Mouse (Mus musculus): ENCODE measurements around the gene Ankrd40. TPM values are rescaled to one million over a fixed set of nuclear protein-coding genes. Genes with fewer than 3 reads are reported as not detected.

Gene Ankrd40
- polyA plus RNA-seq, 1 experiment, result 47.6 TPM

- Histone ChIP-seq H3K4me3 (ENCODE audit: insufficient read depth, low read length) (no peak overlapping the region), H3K27ac (ENCODE audit: insufficient read depth, low read depth, low read length) (peak overlapping the region; percentile 59)
These were observed 43.0 kb downstream of the Ankrd40 start for GRCm38 (mm10) chr11:94370809-94371208.

GRCm38 (mm10) chr11:94374276-94374948 lies 46.6 kb downstream of the Ankrd40 start:
- Histone ChIP-seq H3K4me3 (ENCODE audit: insufficient read depth, low read length) (no peak overlapping the region), H3K4me1 (ENCODE audit: control insufficient read depth, insufficient read depth, low read length) (peaks cover 29% of the 10 kb centered on the region), H3K27ac (ENCODE audit: insufficient read depth, low read depth, low read length) (no peak overlapping the region)
- TF ChIP-seq POLR2A (IDR thresholded peaks at IDR 0.05; ENCODE audit: borderline replicate concordance, low read depth, low read length) (no peak), CTCF (IDR thresholded peaks at IDR 0.05; ENCODE audit: low read depth, low read length) (no peak)

More at GRCm38 (mm10) chr11:94370809-94371208, 43.0 kb downstream of the Ankrd40 start:
- TF ChIP-seq CTCF (IDR thresholded peaks at IDR 0.05; ENCODE audit: low read depth, low read length), result no peak
- no peak for TF ChIP-seq POLR2A (IDR thresholded peaks at IDR 0.05; ENCODE audit: borderline replicate concordance, low read depth, low read length)
- peaks cover 21% of the 10 kb centered on the region for H3K4me1 ChIP-seq (ENCODE audit: control insufficient read depth, insufficient read depth, low read length)

DNA sequence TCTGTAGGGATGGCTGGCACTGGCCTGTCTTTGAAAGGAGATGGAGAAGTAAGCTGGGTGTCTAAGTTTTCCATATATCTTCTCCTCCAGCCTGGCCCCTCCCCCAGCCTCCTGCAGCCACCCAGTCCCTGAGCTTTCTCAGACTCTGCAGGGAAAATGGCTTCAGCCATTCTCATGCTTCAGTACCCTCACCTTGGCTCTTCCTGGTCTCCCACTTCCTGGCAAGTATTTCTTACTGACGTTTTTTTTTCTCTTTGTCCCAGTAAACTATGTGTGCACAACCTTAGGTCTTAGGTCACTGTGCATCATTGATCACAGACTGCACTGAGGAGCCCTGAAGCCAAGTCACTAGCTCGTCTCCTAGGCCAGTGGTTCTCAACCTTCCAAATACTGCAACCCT lies 51.3 kb downstream of the Ankrd40 start:
- no peak overlapping the region for H3K27ac ChIP-seq (ENCODE audit: insufficient read depth, low read depth, low read length)
- H3K4me1 ChIP-seq (ENCODE audit: control insufficient read depth, insufficient read depth, low read length), result peaks cover 21% of the 10 kb centered on the region
- TF ChIP-seq POLR2A (IDR thresholded peaks at IDR 0.05; ENCODE audit: borderline replicate concordance, low read depth, low read length), result no peak
- TF ChIP-seq CTCF (IDR thresholded peaks at IDR 0.05; ENCODE audit: low read depth, low read length), result no peak
- no peak overlapping the region for H3K4me3 ChIP-seq (ENCODE audit: insufficient read depth, low read length)

DNA sequence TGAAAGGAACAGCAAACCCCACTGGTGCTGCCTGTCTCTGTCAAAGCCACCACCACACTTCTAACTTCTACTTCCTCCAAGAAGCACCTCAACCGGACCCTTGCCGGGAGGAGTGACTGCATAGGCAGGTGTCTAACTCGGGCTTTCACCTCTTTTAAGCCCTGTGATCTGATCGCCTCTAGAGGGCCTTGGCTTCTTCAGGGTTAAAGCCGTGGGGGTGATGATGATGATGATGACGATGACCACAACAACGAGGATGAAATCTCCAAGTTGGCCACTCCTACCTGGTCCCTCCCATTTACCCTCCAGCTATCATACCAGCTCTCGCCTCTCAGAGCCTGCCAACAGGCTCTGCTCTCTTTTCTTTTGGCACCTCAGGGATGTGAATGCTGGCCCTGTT lies 51.9 kb downstream of the Ankrd40 start:
- no peak for TF ChIP-seq POLR2A (IDR thresholded peaks at IDR 0.05; ENCODE audit: borderline replicate concordance, low read depth, low read length)
- TF ChIP-seq CTCF (IDR thresholded peaks at IDR 0.05; ENCODE audit: low read depth, low read length), result no peak
- Histone ChIP-seq H3K4me1 (ENCODE audit: control insufficient read depth, insufficient read depth, low read length) (peaks cover 21% of the 10 kb centered on the region), H3K27ac (ENCODE audit: insufficient read depth, low read depth, low read length) (no peak overlapping the region), H3K4me3 (ENCODE audit: insufficient read depth, low read length) (no peak overlapping the region)

DNA sequence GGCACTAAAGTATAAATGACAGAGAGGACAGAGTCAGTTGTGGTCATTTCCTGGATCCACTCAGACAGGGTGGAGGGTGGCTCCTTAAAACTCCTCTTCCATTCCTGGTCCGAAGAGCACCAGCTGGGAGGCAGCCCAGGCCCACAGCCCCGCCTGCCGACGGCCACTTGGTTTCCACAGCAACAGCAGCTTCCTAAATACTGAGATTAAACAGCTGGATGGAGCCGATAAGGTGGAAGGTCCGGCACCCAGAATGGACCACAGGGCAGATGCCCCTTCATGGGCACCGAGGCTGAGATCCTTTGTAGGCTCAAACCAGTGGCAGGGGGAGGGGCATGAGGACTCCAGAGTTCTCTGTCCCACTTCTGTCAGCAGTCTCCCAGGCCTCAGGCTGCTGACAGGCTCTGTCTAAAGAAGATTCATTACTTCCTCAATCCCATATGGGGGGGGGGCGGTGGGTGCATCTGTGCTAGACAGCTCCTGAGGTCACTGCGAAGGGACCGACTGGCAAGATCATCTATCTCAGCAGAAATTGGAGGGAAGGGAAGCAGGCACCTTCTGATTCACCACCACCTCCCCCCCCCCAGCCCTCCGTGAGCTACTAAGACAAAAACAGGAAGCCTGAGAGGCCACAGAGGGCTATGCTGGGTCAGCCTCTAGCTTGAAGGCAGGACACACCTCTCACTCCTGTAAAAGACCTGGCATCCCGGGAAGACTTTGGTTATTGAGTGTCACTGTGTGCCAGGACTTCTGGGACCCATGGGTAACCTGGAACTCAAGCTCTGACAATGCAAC lies 58.4 kb downstream of the Ankrd40 start:
- Histone ChIP-seq H3K4me1 (ENCODE audit: control insufficient read depth, insufficient read depth, low read length) (peaks cover 36% of the 10 kb centered on the region), H3K4me3 (ENCODE audit: insufficient read depth, low read length) (peak overlapping the region; percentile 28), H3K27ac (ENCODE audit: insufficient read depth, low read depth, low read length) (peak overlapping the region; percentile 82)
- TF ChIP-seq CTCF (IDR thresholded peaks at IDR 0.05; ENCODE audit: low read depth, low read length) (no peak), POLR2A (IDR thresholded peaks at IDR 0.05; ENCODE audit: borderline replicate concordance, low read depth, low read length) (no peak)

DNA sequence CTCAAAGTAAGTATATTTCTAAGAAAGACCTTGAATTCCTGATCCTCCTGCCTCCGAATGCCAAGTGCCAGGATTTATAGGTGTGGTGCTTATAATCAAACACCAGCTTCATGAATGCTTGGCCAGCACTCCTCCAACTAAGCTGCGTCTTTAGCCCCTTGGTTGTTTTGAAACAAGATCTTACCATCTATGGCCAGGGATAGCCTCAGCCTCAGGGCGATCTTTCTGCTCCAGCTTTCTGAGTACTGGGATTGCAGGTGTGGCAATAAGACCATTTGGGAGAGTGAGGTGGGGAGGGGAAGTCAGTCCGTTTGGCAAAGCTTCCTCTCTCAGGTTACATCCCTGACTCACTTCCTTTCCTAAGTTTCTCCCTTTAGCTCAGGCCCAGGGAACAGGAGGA lies 60.0 kb downstream of the Ankrd40 start:
- Histone ChIP-seq H3K27ac (ENCODE audit: insufficient read depth, low read depth, low read length) (no peak overlapping the region), H3K4me3 (ENCODE audit: insufficient read depth, low read length) (no peak overlapping the region), H3K4me1 (ENCODE audit: control insufficient read depth, insufficient read depth, low read length) (peaks cover 44% of the 10 kb centered on the region)
- TF ChIP-seq CTCF (IDR thresholded peaks at IDR 0.05; ENCODE audit: low read depth, low read length), result no peak
- no peak for TF ChIP-seq POLR2A (IDR thresholded peaks at IDR 0.05; ENCODE audit: borderline replicate concordance, low read depth, low read length)

- peaks cover 45% of the 10 kb centered on the region for H3K4me1 ChIP-seq (ENCODE audit: control insufficient read depth, insufficient read depth, low read length)
These were observed 61.2 kb downstream of the Ankrd40 start for GRCm38 (mm10) chr11:94389021-94389420.

GRCm38 (mm10) chr11:94389724-94390396 lies 62.1 kb downstream of the Ankrd40 start:
- TF ChIP-seq CTCF (IDR thresholded peaks at IDR 0.05; ENCODE audit: low read depth, low read length) (no peak), POLR2A (IDR thresholded peaks at IDR 0.05; ENCODE audit: borderline replicate concordance, low read depth, low read length) (no peak)
- H3K4me3 ChIP-seq (ENCODE audit: insufficient read depth, low read length), result no peak overlapping the region
- H3K4me1 ChIP-seq (ENCODE audit: control insufficient read depth, insufficient read depth, low read length), result peaks cover 45% of the 10 kb centered on the region
- H3K27ac ChIP-seq (ENCODE audit: insufficient read depth, low read depth, low read length), result no peak overlapping the region

More at GRCm38 (mm10) chr11:94389021-94389420, 61.2 kb downstream of the Ankrd40 start:
- H3K4me3 ChIP-seq (ENCODE audit: insufficient read depth, low read length), result no peak overlapping the region
- H3K27ac ChIP-seq (ENCODE audit: insufficient read depth, low read depth, low read length), result no peak overlapping the region
- TF ChIP-seq CTCF (IDR thresholded peaks at IDR 0.05; ENCODE audit: low read depth, low read length), result no peak

GRCm38 (mm10) chr11:94390825-94391224 lies 63.0 kb downstream of the Ankrd40 start:
- H3K4me1 ChIP-seq (ENCODE audit: control insufficient read depth, insufficient read depth, low read length), result peaks cover 37% of the 10 kb centered on the region
- TF ChIP-seq POLR2A (IDR thresholded peaks at IDR 0.05; ENCODE audit: borderline replicate concordance, low read depth, low read length), result no peak
- TF ChIP-seq CTCF (IDR thresholded peaks at IDR 0.05; ENCODE audit: low read depth, low read length), result no peak

More at GRCm38 (mm10) chr11:94390825-94391224, 63.0 kb downstream of the Ankrd40 start:
- H3K27ac ChIP-seq (ENCODE audit: insufficient read depth, low read depth, low read length), result no peak overlapping the region
- H3K4me3 ChIP-seq (ENCODE audit: insufficient read depth, low read length), result no peak overlapping the region

Other genes with a start within 250 kb of the Ankrd40 start
- 16.7 and 17.1 TPM in 2 replicates for gene Tob1, start 116.5 kb upstream of the Ankrd40 start, polyA plus RNA-seq (2012; ENCODE audit: insufficient read depth, insufficient read length, missing spikeins)
- not detected in 2 replicates for gene Wfikkn2, start 82.0 kb upstream of the Ankrd40 start, polyA plus RNA-seq (2012; ENCODE audit: insufficient read depth, insufficient read length, missing spikeins)
- gene Gm21885, start 46.1 kb upstream of the Ankrd40 start, polyA plus RNA-seq (2012; ENCODE audit: insufficient read depth, insufficient read length, missing spikeins), result not detected in 2 replicates
- 146 and 206 TPM in 2 replicates for gene Luc7l3, start 6.0 kb upstream of the Ankrd40 start, polyA plus RNA-seq (2012; ENCODE audit: insufficient read depth, insufficient read length, missing spikeins)
- gene Abcc3, start 65.0 kb downstream of the Ankrd40 start, polyA plus RNA-seq (2012; ENCODE audit: insufficient read depth, insufficient read length, missing spikeins), result 57.3 and 58.9 TPM in 2 replicates
- gene Cacna1g, start 146.2 kb downstream of the Ankrd40 start, polyA plus RNA-seq (2012; ENCODE audit: insufficient read depth, insufficient read length, missing spikeins), result not detected in 2 replicates
- not detected in 2 replicates for gene Spata20, start 158.2 kb downstream of the Ankrd40 start, polyA plus RNA-seq (2012; ENCODE audit: insufficient read depth, insufficient read length, missing spikeins)
- gene Epn3, start 172.0 kb downstream of the Ankrd40 start, polyA plus RNA-seq (2012; ENCODE audit: insufficient read depth, insufficient read length, missing spikeins), result not detected in 2 replicates
- 0.50 and 0.89 TPM in 2 replicates for gene Mycbpap, start 193.7 kb downstream of the Ankrd40 start, polyA plus RNA-seq (2012; ENCODE audit: insufficient read depth, insufficient read length, missing spikeins)
- gene Rsad1, start 221.3 kb downstream of the Ankrd40 start, polyA plus RNA-seq (2012; ENCODE audit: insufficient read depth, insufficient read length, missing spikeins), result 2.4 and 3.3 TPM in 2 replicates
- gene Chad, start 237.0 kb downstream of the Ankrd40 start, polyA plus RNA-seq (2012; ENCODE audit: insufficient read depth, insufficient read length, missing spikeins), result not detected in 2 replicates